Mouse (Mus musculus) splenic B cell, adult 2 months (primary cell): Measurements from ENCODE around the gene Foxn3.
A peak's percentile ranks its signal among the peaks of the same experiment; 100 is the strongest.

Experiments
- DNase-seq: peaks from one replicate; pipeline ENCODE4 v3.0.0-alpha.2; 2011; ENCODE audit warnings: low read depth, low spot score
- H3K27me3 ChIP-seq: 2 replicates; pipeline ENCODE4 v1.6.1; 2012; ENCODE audit warnings: mild to moderate bottlenecking, low read length, moderate library complexity, mixed read lengths; ENCODE audit not compliant: control insufficient read depth, poor library complexity, insufficient read depth, severe bottlenecking
- H3K36me3 ChIP-seq: 2 replicates; pipeline ENCODE4 v1.6.1; 2012; ENCODE audit warnings: mild to moderate bottlenecking, low read length, moderate library complexity, mixed read lengths; ENCODE audit not compliant: control insufficient read depth, poor library complexity, insufficient read depth, severe bottlenecking

The Foxn3 gene

GRCm38 (mm10) chr12:99447791-99448190, 115.6 kb downstream of the Foxn3 start:
- H3K36me3 ChIP-seq: no peaks in the 10 kb centered on the region
- H3K27me3 ChIP-seq: no peaks in the 10 kb centered on the region
- no peak for DNase-seq

GRCm38 (mm10) chr12:99445018-99445674, 118.2 kb downstream of the Foxn3 start:
- no peak for DNase-seq
- no peaks in the 10 kb centered on the region for H3K27me3 ChIP-seq
- H3K36me3 ChIP-seq: no peaks in the 10 kb centered on the region

- DNase-seq: no peak
- Histone ChIP-seq H3K27me3 (no peaks in the 10 kb centered on the region), H3K36me3 (no peaks in the 10 kb centered on the region)
Observed at GRCm38 (mm10) chr12:99442819-99443218, 120.6 kb downstream of the Foxn3 start.

- Histone ChIP-seq H3K36me3 (no peaks in the 10 kb centered on the region), H3K27me3 (no peaks in the 10 kb centered on the region)
- no peak for DNase-seq
Observed at GRCm38 (mm10) chr12:99440953-99441352, 122.4 kb downstream of the Foxn3 start.

GRCm38 (mm10) chr12:99440022-99440421, 123.4 kb downstream of the Foxn3 start:
- Histone ChIP-seq H3K27me3 (no peaks in the 10 kb centered on the region), H3K36me3 (no peaks in the 10 kb centered on the region)
- DNase-seq: no peak

GRCm38 (mm10) chr12:99435189-99435588, 128.2 kb downstream of the Foxn3 start:
- Histone ChIP-seq H3K27me3 (no peaks in the 10 kb centered on the region), H3K36me3 (no peaks in the 10 kb centered on the region)
- DNase-seq: no peak

- no peaks in the 10 kb centered on the region for H3K27me3 ChIP-seq
- no peak for DNase-seq
- H3K36me3 ChIP-seq: no peaks in the 10 kb centered on the region
Observed at GRCm38 (mm10) chr12:99433402-99433801, 130.0 kb downstream of the Foxn3 start.

GRCm38 (mm10) chr12:99431541-99431940, 131.8 kb downstream of the Foxn3 start:
- Histone ChIP-seq H3K27me3 (no peaks in the 10 kb centered on the region), H3K36me3 (no peaks in the 10 kb centered on the region)
- DNase-seq: no peak

GRCm38 (mm10) chr12:99430992-99431391, 132.4 kb downstream of the Foxn3 start:
- H3K36me3 ChIP-seq: no peaks in the 10 kb centered on the region
- H3K27me3 ChIP-seq: no peaks in the 10 kb centered on the region
- peak; percentile 51 for DNase-seq

- DNase-seq: no peak
- no peaks in the 10 kb centered on the region for H3K27me3 ChIP-seq
- H3K36me3 ChIP-seq: no peaks in the 10 kb centered on the region
Observed at GRCm38 (mm10) chr12:99429101-99429500, 134.3 kb downstream of the Foxn3 start.

GRCm38 (mm10) chr12:99426207-99426916, 137.0 kb downstream of the Foxn3 start:
- Histone ChIP-seq H3K36me3 (no peaks in the 10 kb centered on the region), H3K27me3 (no peaks in the 10 kb centered on the region)
- DNase-seq: no peak

GRCm38 (mm10) chr12:99419396-99419760, 144.0 kb downstream of the Foxn3 start:
- no peak for DNase-seq
- H3K36me3 ChIP-seq: no peaks in the 10 kb centered on the region
- no peaks in the 10 kb centered on the region for H3K27me3 ChIP-seq

- no peak for DNase-seq
- 0 out of 2 replicates have a peak, but pooled peaks cover 4% of the 10 kb centered on the region for H3K36me3 ChIP-seq
- H3K27me3 ChIP-seq: no peaks in the 10 kb centered on the region
Observed at GRCm38 (mm10) chr12:99418476-99419395, 144.6 kb downstream of the Foxn3 start.

- no peak for DNase-seq
- 0 out of 2 replicates have a peak, but pooled peaks cover 4% of the 10 kb centered on the region for H3K36me3 ChIP-seq
Observed at GRCm38 (mm10) chr12:99417885-99418284, 145.5 kb downstream of the Foxn3 start.

GRCm38 (mm10) chr12:99415538-99415937, 147.8 kb downstream of the Foxn3 start:
- DNase-seq: no peak
- peaks cover 4% of the 10 kb centered on the region; the same call in 1 of the 2 replicates for H3K36me3 ChIP-seq
- H3K27me3 ChIP-seq: no peaks in the 10 kb centered on the region

More at GRCm38 (mm10) chr12:99417885-99418284, 145.5 kb downstream of the Foxn3 start:
- no peaks in the 10 kb centered on the region for H3K27me3 ChIP-seq
